Mouse (Mus musculus) right cerebral cortex, adult 18-20 months (tissue): ENCODE data around the gene Hmgxb4.
"Not testable (repeated sequence)": the region's sequence is repeated elsewhere in the genome, so short reads cannot be mapped to it uniquely, and the experiment has no call there.

ENCODE experiments used
- DNase-seq: peaks from one replicate; pipeline ENCODE4 v3.0.0; 2022; ENCODE audit warnings: mixed read lengths

Hmgxb4 gene

DNA sequence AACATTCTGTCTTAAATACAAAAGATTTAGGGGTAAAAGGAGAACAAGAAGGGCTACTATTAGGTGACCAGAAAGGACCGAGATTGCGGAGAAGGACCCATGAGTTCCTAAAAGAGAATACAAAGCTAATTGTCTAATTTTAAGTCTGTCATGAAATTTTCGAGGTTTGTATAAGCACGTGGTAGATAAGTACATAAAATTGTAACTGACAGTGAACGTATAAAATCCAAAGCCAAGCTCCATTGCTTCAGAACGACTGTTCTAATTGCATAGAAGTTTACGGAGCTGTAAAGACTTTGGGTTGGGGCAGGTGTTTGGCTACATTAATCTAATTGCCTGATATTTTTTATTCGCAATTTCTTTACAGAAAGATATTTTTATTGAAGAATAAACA, at the start of gene Hmgxb4:
Hmgxb4 (plus strand) TSS at position 276 of the 394 bp plus-strand sequence.
- DNase-seq, result no peak

DNA sequence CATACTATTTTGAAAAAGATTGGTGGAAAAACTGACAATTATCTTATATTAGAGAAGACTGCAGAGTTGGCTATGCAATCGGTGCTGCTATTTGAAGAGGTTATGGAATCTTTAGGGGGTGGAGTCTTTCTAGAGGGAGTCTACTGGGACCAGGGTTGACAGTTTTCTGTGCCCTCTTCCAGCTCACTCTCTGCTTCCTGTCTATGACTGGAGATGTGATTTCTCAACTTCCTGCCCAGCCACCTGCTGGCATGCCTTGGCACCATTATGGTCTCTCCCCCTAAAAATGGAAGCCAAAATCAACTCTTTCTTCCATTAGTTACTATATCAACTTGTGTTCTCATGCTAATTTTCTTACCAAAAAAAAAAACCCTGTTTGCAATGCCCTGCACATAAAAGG, 43.7 kb upstream of the Hmgxb4 start:
- no peak for DNase-seq

GRCm38 (mm10) chr8:74963983-74964382, 29.2 kb upstream of the Hmgxb4 start:
- DNase-seq, result no peak

- DNase-seq, result not testable (repeated sequence)
Observed at GRCm38 (mm10) chr8:74970286-74970685, 22.9 kb upstream of the Hmgxb4 start.

GRCm38 (mm10) chr8:74971636-74972035, 21.5 kb upstream of the Hmgxb4 start:
- DNase-seq, result no peak

DNA sequence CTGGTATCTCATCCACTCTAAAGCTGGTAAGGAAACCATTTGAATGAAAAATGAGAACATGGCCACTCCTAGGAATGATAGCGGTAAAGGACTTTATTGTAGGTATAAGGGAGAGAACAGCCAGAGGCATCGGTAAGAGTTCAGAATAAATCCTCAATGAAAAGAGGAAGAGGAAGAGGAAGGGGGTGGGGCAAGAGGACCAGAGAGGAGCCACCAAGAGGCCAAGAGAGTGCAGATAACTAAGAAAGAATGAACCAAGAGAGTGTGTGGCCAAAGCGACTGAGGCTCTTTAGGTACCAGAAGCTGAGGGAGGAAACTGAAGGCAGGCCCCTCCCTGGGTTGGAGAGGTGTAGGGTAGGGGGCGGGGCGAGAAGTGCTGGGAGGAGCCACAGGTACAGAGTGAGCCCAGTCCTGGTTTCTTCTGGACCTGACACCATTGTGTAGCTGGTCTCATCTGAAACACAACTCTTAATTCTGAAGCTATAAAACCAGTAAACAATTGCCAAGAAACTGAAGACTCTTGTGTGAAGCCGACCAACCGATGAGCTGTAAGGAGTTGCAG, 20.8 kb upstream of the Hmgxb4 start:
- DNase-seq, result no peak

DNA sequence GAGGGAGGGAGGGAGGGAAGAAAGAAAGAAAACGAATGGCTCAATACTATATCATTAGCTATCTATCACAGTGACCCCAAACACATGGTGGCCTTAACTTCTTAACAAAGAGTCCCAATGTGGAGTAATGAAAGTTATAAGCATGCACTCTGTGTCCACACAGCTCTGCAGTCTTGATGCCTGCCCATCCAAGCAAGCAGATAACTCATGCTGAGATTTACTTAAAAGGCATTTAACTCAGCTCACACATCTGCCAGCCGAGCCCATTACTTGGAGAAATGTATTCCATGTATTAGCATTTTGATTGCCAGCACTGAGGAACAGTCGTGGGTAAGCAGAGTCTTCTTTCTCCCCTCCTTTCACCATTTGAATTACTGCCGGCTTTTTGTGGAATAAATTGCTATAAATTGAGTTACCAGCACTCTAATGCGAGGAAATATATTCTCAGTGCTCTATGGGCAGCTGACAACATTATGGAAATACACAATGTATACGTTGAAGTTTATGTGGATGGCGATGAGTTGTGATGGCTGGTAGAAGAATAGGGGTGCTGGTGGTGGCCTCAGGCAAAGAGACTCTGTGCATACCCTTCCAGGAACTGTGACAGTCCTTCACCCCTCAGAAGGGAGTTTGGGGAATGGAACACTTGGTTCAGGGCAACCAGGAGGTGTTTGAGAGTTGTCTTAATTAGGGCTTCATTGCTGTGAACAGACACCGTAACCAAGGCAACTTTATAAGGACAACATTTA, 19.9 kb upstream of the Hmgxb4 start:
- DNase-seq, result no peak

DNA sequence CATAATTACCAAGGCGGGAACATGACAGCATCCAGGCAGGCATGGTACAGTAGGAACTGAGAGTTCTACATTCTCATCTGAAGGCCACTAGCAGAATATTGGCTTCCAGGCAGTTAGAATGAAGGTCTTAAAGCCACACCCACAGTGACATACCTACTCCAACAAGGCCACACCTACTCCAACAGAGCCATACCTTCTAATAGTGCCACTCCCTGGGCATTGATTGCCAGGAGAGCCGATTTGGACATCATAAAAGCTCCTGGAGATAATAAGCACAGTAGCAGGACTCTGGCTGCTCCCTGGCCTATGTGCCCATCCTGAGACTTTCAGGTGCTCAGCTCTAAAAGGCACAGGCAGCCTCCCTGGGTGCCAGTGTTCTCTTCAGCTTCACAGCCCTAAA, 19.3 kb upstream of the Hmgxb4 start:
- no peak for DNase-seq

DNA sequence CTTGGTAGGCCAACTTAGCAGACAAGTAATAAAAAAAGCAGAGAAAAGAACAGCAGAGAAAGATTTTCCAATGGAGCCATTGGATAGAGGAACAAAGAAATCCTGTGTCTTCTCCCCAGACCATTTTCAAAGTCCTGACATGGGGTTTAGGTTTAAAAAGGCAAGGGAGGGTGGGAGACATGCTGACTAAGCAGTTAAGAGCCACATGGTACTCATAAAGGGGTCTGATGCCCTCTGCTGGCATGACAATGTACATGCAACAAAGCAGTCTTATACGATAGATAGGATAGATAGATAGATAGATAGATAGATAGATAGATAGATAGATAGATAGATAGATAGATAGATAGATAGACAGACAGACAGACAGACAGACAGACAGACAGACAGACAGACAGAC, 15.7 kb upstream of the Hmgxb4 start:
- DNase-seq, result no peak

- DNase-seq, result no peak
Observed at GRCm38 (mm10) chr8:74980060-74980710, 13.0 kb upstream of the Hmgxb4 start.

- DNase-seq, result peak; percentile 56
Observed at GRCm38 (mm10) chr8:74980711-74981062, 12.5 kb upstream of the Hmgxb4 start.

GRCm38 (mm10) chr8:74981809-74982208, 11.3 kb upstream of the Hmgxb4 start:
- DNase-seq, result no peak

DNA sequence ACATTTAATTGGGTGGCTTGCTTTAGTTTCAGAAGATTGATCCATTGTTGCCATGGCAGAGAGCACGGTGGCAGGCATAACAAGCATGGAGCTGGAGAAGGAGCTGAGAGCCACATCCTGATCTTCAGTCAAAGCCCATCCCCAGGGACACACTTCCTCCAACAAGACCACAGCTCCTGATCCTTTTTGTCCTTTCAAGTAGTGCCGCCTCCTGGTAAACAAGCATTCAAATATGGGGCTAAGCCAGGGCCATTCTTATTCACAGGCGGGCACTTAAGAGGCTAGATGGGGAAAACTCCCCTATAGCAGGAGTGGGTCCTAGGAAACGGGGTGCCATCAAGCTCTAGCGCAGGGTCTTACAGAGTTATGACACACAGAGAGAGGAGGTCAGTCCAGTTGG, 5.7 kb upstream of the Hmgxb4 start:
- no peak for DNase-seq

GRCm38 (mm10) chr8:74990021-74990420, 3.1 kb upstream of the Hmgxb4 start:
- DNase-seq, result no peak

- DNase-seq, result peak; percentile 89
Observed at GRCm38 (mm10) chr8:74993475-74994451, 607 bp downstream of the Hmgxb4 start.

GRCm38 (mm10) chr8:74994540-74994939, 1.4 kb downstream of the Hmgxb4 start:
- no peak for DNase-seq

GRCm38 (mm10) chr8:75000431-75000830, 7.3 kb downstream of the Hmgxb4 start:
- no peak for DNase-seq

- DNase-seq, result no peak
Observed at GRCm38 (mm10) chr8:75008826-75009225, 15.7 kb downstream of the Hmgxb4 start.

DNA sequence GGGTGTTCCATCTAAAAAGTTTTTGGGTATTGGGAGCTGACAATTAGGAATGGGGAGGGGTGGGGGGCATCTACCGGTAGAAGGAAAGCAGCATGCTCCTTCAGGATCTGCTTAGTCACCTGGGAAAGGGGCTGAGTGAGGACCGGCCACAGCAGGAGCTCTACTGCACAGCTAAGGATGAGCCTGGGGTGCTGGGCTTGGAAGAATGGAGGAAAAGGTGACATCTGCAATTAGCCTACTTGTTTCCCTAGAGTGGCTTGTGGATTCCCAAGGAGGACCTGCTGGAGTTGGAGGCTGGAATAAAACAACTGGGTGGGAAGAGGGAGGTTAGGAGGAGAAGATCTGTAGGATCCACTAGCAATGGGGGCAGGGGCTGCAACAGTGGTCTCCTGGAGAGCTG, 20.4 kb downstream of the Hmgxb4 start:
- no peak for DNase-seq

- no peak for DNase-seq
Observed at GRCm38 (mm10) chr8:75013964-75014363, 20.8 kb downstream of the Hmgxb4 start.

GRCm38 (mm10) chr8:75015981-75016380, 22.8 kb downstream of the Hmgxb4 start:
- no peak for DNase-seq

DNA sequence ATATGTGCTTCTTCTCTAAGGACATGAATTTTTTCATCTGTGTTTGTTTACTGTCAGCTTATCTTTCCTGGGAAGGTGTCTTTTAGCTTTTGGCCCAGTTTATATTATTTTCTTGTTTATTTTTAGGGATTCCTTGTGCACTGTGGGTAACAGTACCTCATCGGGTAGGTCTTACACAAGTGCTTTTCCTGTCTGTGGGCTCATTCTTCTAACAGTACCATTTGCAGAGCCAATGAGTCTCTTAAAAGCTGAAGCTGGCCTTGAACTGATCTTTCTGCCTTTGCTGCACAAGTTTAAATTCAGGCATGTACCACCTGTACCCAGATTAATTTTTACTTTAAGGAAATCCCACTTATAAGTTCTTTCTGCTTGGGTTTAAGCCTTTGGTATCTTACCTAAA, 23.3 kb downstream of the Hmgxb4 start:
- DNase-seq, result no peak
